Mouse (Mus musculus) layer of hippocampus, adult 8-10 months (tissue): ENCODE data around the gene Fbxo45. TPM values are rescaled to one million over a fixed set of nuclear protein-coding genes. Genes with fewer than 3 reads are reported as not detected.

Experiments
- DNase-seq, 2 experiments: peaks; one replicate each; pipeline ENCODE4 v3.0.0; 2022; ENCODE audit warnings: low spot score in 2 of 2
- microRNA-seq, 2 experiments: library from miRNA; unstranded; fragments of <30 nt; microRNA quantifications; one replicate each; pipeline ENCODE4 v1.2.0; 2022
- total RNA-seq, 4 experiments: library from RNA; stranded (reverse); gene quantifications; 2 replicates each; pipeline ENCODE4 v1.2.4; 2022

Gene Fbxo45
- total RNA-seq, 4 experiments from 2014 or later, result 35.9 to 46.6 (median 40.6) TPM

DNA sequence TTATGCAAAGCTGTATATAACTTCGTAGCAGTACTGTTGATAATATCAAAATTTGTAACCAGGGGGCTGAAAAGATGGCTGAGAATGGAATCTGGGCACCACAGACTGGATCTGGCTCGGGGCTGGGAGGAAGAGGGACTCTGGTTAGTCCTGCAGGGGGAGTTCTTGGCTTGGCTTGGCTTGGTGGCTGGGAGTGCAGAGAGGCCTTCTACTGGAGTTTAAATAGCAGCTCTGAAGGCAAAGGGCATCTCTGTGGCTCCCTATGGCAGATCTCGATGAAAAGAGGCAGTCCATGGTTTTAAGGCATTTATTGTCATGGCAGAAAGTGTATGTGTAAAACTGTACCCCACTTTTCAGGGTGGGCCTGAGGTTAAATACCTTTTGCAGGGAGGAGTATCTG, 42.1 kb downstream of the Fbxo45 start:
- DNase-seq, result no peak

DNA sequence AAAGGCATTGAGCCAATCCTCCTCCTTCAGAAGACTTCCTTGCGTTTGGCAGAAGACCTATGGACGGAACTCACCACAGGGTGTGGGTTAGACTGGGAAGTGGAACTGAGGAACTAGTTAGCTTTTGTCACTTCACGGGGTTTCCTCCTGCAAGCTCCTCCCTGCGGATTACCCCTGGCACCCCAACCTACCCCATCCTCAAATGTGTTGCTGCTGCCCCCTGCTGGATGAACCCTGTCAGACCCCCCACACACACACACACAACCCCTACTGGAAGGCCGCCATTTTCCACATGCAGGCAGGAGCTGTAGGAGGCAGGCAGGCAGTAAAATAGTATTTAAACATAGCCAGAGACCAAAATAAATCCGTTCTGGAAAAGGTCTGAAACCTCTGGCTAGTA, 44.3 kb downstream of the Fbxo45 start:
- DNase-seq, result peak; percentile 26

DNA sequence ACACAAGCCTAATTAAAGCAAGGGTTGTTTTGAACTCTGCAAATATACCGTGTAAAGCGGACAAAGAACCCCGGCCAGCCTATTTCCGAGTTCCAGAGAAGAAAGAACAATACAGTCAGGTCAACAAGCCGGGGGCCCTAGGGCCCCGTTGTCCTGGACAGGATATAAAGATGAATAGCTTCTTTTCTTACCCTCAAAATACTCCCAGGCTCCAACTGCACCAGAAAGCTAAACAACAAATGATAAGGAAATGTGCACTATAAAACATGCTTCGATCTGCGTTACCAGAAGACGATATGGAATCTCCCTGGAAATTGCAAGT, 46.0 kb downstream of the Fbxo45 start:
- no peak for DNase-seq

DNA sequence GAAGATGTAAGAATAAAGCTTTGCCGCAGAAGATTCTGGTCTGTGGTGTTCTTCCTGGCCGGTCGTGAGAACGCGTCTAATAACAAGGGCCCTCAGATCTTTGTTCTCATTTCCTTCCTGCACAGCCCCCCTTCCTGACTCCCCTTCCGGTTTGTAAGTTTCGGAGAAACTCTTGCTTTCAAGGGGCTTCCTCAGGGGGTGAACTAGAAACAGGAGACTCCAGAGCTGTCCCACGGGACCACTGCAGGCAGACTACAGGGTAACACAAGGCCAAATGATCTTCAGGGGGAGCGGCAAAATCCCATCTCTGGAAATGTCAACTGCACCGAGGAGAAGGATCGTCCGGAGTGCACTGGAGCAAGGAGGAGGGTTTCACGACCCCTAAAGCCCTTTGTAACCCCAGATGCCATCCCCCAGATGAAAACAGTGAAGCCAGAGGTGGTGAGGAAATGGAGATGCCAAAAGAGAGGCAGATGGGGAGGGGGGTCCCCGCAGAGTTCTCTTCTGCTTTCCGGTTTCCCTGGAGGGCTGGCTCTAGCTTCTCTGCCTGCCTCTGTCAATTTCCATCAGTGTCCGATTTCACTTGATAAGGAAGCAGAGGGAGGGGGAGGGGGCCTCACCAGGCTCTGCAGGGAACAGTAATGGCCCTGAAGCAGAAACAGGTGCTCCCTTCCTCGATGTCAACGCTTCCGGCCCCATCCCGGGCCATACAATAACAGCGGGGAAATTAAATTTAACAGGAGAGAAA, 46.5 kb downstream of the Fbxo45 start:
- no peak for DNase-seq

DNA sequence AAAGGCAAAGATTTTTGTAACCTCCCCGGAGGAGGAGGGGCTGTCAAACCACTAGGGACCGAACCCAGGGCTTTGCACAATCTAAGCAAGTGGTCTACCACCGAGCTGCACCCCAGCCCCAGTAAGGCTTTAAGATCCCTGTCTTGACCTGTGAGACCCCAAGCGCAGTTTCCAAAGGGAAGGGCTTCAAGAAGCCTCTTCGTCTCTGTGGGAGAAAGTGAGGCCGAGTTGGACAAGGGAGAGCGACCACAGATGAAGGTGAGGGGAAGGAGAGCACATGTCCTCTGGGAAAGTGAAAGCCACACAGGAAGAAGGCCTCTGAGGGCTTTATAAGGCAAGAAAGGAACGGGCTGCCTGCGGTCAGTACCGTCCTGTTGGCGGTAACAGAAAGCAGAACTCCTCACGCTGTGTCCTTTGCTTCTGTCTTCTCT, 56.9 kb downstream of the Fbxo45 start:
- no peak for DNase-seq

DNA sequence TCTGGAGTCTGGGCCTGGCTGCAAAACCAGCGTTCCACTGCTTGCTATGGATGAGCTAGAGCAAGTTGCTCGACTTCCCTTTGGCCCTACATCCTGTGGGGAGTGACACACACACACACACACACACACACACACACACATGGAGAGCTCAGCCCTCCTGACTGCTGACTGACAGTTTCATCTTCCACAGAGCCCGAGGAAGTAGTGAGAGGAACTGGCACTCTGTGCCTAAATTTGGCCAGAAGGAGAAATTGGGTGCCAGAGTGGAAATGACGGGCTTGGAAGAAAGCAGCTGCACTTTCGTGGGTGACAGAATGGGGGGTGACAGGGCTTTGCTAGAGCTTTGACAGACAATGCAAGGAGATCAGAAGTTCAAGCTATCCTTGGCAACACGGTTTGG, 57.8 kb downstream of the Fbxo45 start:
- peak; percentile 8 to 28 for DNase-seq

DNA sequence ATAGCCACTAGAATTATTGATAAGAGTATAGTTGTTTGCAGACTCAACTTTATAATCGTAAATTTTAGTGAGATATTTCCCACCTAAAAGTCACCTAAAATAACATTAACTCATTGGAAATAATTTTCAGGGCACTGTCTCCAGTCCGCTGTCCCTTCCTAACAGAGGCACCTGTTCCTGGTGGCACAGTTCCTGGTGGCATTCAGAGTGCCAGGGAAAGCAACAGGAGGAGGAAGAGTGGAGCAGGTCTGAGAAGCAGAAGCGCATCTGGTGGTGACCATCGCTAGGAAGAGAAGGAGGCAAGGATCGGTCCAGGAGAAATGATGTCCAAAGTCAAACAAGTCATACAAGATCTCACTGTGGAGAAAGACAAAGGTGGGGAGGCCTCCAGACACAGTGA, 60.9 kb downstream of the Fbxo45 start:
- DNase-seq, result no peak

Small RNA genes lying within 50 kb of the gene (microRNA-seq; reads per million reads assigned to microRNA genes)
- gene Mir1946a, result 0 reads per million in 2 experiments

Other genes with a start within 250 kb of the Fbxo45 start
- 10 to 100 TPM; 41.5 to 46.4 (median 44.5) TPM for gene Senp5, start 243.9 kb downstream of the Fbxo45 start, total RNA-seq
- 10 to 100 TPM; 29.4 to 32.2 (median 30.6) TPM for gene Pak2, start 167.8 kb downstream of the Fbxo45 start, total RNA-seq
- gene Pigx, start 147.4 kb downstream of the Fbxo45 start, total RNA-seq, result 10 to 100 TPM; 23.2 to 36.1 (median 27.7) TPM
- 10 to 100 TPM; 54.7 to 66.3 (median 61.6) TPM for gene Cep19, start 147.4 kb downstream of the Fbxo45 start, total RNA-seq
- 10 to 100 TPM in 3 of 4 experiments, 1 to 10 TPM in 1; 9.6 to 16.2 (median 11.9) TPM for gene Nrros, start 81.6 kb downstream of the Fbxo45 start, total RNA-seq
- gene Bex6, start 67.3 kb downstream of the Fbxo45 start, total RNA-seq, result not detected
- gene Wdr53, start 69 bp upstream of the Fbxo45 start, total RNA-seq, result 10 to 100 TPM; 12.2 to 14.1 (median 12.8) TPM
- gene Smco1, start 24.3 kb upstream of the Fbxo45 start, total RNA-seq, result under 1 TPM in 2 of 4 experiments, not detected in 2; 0.32 to 0.37 TPM
- 10 to 100 TPM; 23.0 to 28.1 (median 27.3) TPM for gene Rnf168, start 30.3 kb upstream of the Fbxo45 start, total RNA-seq
- 10 to 100 TPM; 50.0 to 60.5 (median 55.1) TPM for gene Ubxn7, start 85.1 kb upstream of the Fbxo45 start, total RNA-seq
- gene Tm4sf19, start 153.3 kb upstream of the Fbxo45 start, total RNA-seq, result not detected
- 10 to 100 TPM; 12.5 to 17.4 (median 16.3) TPM for gene Tctex1d2, start 172.5 kb upstream of the Fbxo45 start, total RNA-seq
- gene Pcyt1a, start 183.8 kb upstream of the Fbxo45 start, total RNA-seq, result 10 to 100 TPM; 33.8 to 40.1 (median 35.6) TPM
- gene Slc51a, start 240.7 kb upstream of the Fbxo45 start, total RNA-seq, result not detected
- under 1 TPM in 1 of 4 experiments, not detected in 3; 0.27 TPM for gene Zdhhc19, start 249.1 kb upstream of the Fbxo45 start, total RNA-seq